Mouse (Mus musculus) lung, postnatal 4 days (tissue): ENCODE results near the gene Rexo2.
A peak's percentile ranks its signal among the peaks of the same experiment; 100 is the strongest.
"Not testable (repeated sequence)": the region's sequence is repeated elsewhere in the genome, so short reads cannot be mapped to it uniquely, and the experiment has no call there.

Experiments used
- DNase-seq, 2 experiments: peaks; one replicate each; pipeline ENCODE4 v3.0.0; 2021

Rexo2 gene

DNA sequence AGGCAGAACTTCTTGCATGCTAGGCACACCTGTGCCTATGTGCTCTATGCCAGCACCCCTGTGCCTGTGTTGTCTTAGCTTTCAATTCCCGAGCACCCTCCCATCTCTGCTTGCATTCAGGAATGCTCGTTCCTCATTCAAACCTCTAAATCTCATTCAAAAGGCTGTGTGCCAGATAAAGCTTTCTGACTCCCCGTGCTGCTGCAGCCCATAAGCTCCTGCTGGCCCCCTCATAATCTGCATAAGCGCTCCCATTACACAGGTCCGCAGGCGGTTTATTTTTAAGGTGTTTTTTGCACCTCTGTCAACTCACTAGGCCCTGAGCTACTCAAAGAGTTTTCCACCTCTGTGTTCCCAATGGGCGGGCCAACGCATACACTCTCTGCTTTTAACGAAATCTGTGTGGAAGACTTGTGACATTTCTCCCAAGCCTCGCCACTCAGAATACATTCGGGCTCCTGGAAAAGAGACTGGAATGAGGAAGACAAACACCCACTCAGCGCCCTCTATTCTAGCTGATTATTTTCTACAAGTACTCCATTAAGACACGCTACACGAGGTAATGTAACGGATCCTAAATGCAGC is 7.9 kb downstream of the Rexo2 start:
- peak in 1 of 2 experiments; percentile 14 for DNase-seq

DNA sequence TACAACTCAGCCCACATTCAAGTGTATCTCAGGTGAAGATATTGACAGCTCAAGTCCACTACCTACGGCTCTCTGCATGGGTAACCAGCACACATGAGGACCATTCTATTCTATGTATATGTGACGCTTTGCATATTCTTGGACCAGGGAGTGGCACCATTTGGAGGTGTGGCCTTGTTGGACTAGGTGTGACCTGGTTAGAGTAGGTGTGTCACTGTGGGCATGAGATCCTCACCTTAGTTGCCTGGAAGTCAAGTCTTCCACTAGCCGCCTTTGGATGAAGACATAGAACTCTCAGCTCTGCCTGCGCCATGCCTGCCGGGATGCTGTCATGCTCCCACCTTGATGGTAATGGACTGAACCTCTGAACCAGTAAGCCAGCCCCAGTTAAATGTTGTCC is 13.0 kb downstream of the Rexo2 start:
- not testable (repeated sequence) for DNase-seq

DNA sequence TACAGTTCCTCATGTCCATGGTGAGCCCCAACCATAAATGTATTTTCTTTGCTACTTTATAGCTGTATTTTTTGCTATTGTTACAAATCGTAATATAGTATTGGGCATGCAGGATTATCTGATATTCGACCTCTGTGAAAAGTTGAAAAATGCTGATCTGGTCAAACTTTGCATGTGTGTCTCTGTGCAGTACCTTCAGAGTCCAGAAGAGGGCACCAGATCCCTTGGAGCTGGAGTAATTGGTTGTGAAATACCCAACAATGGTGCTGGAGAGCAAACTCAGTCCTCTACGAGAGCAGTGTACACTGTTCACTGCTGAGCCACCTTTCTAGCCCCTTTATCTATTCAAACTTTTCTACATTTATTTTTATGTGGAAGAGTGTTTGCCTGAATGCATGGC is 13.6 kb downstream of the Rexo2 start:
- peak in 1 of 2 experiments; percentile 78 for DNase-seq

DNA sequence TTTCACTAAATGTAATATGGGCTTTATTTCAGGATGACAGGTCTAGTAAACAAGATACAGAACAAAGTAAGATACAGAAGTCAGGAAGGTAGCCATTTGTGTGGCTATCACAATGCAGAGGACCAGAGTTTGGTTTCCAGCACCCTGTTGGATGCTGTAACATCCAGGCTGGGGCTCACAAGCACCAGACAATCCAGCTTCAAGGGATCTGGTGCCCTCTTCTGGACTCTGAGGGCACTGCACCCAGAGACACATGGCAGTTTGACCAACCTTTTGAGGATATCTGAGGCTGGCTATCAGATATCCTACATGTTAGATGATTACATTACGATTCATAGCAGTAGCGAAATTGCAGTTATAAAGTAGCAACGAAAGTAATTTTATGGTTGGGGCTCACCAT is 14.8 kb downstream of the Rexo2 start:
- DNase-seq = no peak

DNA sequence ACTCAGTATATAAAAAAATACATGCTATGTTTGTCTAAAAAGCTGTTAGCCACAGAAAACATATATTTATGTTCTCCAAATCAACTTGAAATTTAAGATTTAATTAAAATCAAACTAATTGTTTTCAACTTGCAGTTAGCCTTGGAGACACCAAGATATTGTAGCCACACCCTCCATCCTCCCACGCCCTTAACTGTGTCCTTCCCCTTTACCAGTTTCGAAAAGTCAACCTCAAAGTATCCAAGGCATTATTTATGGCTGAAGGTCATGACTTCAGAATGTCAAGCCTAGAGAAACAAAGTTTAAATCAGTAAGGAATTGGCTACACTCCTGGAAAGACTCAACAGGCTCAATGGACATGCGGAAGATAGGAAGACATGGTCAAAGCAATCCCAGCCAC is 18.9 kb downstream of the Rexo2 start:
- DNase-seq = no peak

DNA sequence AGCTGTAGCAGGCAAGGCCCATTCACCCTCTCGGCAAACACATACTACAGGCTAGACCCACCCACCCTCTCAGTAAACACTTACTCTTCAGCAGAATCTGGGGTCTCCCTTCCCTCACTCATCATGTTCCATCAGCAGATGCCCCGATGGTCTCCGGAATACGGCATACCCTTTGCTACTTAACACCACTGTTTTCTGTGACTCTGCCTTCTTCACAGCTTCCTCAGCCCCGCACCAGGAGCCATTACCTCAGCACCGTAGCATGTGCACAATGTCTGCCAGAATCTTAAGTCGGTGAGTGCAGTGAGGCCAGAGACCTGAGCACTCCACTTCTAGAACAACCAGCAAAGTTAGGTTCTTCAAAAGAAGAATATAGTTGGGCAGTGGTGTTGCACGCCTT is 19.7 kb downstream of the Rexo2 start:
- no peak for DNase-seq

DNA sequence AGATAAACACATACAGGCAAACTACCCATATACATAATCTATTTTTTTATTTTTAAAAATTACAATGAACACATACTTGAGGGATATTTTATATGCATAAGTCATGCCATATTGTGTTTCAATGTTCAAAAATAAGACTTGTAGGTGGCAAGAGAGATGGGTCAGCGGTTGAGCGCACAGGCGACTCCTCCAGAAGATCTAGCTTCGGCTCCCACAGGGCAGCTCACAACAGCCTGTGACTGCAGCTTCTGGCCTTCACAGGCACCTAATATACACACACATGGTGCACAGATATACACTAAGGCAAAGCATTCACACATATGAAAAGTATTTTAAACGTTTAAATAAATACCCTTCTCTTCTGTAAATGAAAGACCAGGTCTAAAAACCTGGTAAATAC is 21.0 kb downstream of the Rexo2 start:
- no peak for DNase-seq

DNA sequence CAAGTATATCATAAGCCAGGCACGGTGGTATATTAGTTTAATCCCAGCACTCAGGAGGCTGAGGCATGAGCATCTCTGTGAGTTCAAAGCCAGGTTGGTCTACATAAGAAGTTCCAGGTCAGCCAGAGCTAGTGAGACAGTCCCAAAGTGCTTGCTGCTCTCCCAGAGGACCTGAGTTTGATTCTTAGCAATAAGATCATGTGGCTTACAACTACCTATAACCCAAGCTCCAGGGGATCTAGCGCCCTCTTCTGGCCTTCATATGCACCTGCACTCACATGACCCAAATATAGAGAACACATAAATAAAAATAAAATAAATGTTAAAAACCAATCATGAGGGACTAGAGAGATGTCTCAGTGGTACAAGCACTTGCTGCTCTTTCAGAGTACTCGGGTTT is 21.5 kb downstream of the Rexo2 start:
- DNase-seq = no peak

DNA sequence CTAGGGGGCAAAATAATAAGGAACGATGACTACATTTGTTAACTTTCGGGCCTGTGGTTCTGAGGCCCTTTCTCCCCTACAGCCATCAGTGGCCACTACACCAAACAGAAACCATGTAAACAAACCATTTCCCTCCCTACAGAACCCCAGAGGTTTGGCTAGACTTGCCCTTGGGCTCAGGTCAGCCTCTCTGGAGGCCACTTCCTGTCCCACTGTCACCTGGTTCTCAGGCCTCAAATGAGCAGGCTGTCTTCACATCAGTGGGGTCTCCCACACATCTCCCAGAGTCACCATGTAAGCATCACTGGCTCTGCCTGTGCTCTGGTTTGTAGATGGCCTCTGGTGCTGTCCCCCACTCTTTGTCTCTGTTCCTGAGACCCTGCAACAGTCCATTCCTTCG is 24.5 kb downstream of the Rexo2 start:
- no peak for DNase-seq

DNA sequence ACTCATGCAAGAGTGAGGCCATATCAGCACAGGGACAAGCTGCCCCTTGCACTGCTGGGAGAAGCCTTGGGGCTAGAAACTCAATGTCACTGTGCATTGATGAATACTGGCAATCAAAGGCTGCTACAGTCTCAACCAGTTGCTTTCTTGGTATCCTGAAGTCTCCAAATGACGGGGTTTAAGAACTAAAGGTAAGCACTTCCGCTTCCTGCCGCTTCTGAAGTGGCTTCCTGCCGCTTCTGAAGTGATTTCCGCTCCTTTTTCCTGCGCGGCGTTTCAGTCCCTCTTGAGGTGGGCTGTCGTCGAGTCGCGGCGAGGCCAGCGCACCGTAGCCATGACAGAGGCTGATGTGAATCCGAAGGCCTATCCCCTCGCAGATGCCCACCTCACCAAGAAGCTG is 30.4 kb downstream of the Rexo2 start:
- DNase-seq = no peak

DNA sequence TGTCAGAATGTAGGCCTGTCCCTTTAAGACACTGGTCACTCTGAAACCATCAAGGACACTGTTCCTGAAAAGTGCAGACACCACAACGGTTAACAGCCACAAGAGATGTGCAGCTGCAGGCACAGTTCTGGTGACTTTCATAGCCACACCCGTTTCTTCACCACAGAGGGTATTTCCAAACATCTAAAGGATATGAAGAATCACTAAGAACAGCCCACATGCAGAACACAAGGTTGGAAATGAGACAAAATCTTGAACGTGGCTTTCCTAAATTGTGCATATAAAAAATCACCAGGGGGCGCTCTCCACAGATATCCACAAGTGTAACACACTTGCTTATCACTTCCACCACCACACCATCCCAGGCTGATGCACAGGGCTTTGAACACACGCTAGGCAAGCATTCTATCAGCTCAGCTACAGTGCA is 32.6 kb downstream of the Rexo2 start:
- peak in 1 of 2 experiments; percentile 24 for DNase-seq

DNA sequence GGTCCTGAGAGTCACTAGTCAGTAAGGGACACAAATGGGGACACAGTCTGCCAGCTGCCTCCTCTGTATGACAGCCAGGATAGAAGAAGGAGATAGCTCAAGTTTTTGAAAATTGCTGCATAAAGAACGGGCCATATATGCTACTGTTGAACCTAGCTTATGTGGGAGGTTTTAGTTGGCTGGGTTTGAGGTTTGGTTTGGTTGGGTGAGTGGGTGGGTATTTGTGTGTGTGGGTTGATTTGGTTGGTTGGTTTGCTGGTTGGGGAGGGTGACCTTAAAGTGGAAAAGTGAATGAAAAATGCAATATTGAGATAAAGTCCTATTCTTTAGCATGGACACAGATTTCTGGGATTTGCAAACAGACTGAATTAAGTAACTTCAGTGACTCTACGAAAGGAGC is 35.6 kb downstream of the Rexo2 start:
- no peak for DNase-seq

DNA sequence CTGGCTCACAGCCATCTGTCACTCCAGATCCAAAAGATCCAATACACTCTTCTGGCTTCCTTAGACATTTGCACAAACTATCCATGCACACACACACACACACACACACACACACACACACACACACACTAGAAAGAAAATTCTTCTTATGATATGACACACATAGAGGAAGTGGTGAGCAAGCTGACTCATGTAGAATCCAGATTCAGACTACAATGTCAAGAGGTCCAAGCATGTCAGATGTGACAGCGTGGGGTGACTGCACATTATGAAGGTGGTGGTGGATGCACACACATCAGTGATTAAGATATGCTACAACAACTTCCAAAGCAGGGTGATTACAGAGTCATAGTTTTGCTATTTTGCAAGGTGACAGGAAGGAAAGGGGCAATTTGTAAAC is 36.5 kb downstream of the Rexo2 start:
- DNase-seq = no peak

DNA sequence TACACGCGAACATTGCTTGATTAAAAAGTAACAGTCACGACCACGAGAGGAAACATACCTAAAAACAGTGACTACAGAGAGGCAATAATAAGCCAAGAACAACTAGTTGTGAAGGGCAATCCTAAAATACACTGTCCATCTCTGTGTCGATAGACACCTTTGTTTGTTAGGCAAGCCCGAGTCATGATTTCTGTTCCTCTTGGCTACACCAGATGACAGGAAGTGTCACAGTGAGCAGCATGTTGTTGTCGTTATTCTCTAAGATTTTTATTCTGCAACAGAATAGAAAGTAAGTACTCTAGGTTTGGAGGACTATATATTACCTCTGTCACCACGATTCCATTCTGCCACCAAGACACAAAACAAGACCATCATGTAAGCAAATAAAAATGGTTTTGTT is 48.0 kb downstream of the Rexo2 start:
- no peak for DNase-seq

DNA sequence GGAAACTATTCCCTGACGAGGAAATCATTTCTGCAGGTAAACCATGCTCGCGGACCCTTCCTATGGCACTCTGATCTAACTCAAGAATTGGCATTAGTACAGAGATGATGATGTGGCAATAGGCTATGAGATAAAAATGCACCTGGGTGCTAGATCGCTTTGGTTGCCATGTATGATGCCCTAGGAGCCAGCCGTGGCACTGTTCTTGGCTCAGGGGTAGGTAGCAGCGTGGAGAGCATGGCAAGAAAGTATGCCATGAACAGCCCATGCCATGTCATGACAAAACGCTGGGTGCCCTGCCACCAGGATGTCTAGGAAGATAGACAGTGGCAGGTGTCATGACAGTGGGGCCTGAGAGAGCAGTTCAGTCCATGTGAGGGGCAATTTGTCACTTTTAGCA is 53.2 kb downstream of the Rexo2 start:
- no peak for DNase-seq

DNA sequence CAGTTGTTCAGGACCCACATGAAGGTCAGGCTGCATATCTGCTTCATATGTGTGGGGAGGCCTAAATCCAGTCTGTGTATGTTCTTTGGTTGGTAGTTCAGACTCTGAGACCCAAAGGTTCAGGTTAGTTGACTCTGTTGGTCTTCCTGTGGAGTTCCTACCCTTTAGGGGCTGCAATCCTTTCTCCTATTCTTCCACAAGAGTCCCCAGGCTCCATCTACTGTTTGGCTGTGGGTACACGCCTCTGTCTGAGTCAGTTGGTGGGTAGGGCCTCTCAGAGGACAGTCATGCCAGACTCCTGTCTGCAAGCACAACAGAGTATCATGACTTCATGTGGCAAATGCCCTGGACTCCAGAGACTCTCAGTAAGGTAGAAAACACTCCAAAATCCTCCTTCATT is 57.2 kb downstream of the Rexo2 start:
- no peak for DNase-seq

DNA sequence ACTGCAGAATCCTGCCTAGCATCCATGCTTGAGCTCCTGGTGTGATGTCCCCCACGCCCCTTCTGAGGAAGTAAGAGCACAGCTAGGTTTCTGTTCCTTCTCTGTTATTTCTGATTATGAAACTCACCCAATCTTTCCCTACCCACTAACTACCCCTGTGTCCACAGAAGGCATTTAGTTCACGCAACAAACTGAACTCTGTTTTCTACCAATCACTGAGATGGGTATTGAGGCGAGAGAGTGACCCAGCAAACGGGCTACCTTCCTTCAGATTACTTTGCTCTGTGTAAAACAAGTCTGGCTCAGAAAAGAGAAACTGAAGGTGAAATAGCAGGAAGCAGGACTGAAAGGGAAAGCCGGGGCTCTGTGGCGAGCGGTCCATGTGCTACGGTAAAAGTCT is 58.0 kb downstream of the Rexo2 start:
- DNase-seq = peak in 1 of 2 experiments; percentile 13

DNA sequence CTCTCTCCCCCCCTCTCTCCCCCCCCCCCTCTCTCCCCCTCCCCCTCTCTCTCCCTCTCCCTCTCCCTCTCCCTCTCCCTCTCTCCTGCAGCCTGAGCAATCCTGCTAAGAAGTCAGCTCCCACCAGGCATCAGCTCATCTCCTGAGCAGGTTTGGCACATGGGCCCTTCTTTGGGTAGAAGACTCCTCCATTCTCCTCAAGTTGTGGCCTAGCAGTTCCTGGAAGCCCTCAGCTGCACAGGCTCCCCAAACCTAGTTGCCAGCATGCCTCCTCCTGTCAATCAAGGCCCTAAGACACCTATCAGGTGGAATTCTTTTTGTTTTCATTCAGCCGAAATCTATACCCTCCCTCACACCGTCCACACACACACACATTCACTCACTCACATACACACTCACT is 58.9 kb downstream of the Rexo2 start:
- DNase-seq = no peak

DNA sequence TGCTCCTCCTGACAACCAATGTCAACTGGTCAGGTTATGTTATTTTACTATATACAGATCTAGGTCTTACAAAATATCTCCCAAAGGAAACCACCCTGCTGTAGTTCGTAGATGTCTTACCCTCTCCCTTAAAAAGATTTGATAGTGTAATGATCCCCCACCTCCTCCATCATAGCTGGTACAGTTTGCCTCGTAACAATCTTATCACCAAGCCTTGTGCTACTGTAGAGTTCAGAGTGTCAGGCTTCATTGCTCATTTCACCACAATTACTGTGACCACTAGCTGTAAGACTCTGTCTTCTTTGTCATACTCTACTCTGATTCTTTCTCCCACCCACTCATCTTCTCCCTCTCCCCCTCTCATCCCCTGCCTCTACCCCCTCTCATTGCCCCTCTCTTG is 59.4 kb downstream of the Rexo2 start:
- DNase-seq = no peak

DNA sequence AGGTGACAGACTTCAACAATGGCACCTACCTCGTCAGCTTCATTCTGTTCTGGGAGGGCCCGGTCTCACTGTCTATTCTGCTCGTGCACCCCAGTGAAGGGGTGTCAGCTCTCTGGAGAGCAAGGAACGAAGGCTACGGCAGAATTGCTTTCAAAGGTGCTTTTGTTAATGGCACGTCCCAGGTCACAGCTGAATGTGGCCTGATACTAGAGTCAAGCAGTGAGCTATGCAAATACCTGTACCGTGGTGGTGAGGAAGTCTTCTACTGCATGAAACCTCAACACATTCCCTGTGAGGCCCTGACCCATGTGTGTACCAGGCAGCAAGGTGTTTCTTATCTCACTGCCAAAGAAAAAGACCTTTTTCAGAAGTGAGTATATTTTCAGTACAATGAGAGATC is 60.0 kb downstream of the Rexo2 start:
- no peak for DNase-seq

DNA sequence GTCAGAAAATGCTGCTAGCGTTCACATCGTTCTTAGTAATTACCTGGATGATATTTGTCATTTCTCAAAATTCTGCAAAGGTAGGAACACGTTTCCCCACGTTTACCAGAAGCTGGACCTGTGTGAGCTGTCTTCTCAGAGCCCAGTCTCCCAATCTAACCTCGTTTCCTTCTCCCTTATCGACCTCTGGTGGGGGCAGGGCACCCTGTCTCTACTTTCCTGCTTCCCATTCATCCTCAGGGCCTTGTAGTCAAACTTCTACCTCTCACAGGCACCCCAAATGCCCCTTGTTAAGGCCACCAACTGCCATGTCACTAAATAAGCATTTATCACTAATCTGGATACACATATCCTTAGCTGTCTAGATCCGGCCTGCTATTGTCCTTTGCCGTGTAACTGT is 61.6 kb downstream of the Rexo2 start:
- no peak for DNase-seq
